Mouse (Mus musculus): ENCODE results near the gene Vegfa. TPM values are rescaled to one million over a fixed set of nuclear protein-coding genes. Genes with fewer than 3 reads are reported as not detected.
"Not testable (repeated sequence)": the region's sequence is repeated elsewhere in the genome, so short reads cannot be mapped to it uniquely, and the experiment has no call there.

The Vegfa gene
- polyA plus RNA-seq, 2 experiments from 2014 or later, result not detected

GRCm38 (mm10) chr17:45994281-45994817 lies 37.8 kb downstream of the Vegfa start:
- ATAC-seq, result no peak

GRCm38 (mm10) chr17:45986915-45987314 lies 45.3 kb downstream of the Vegfa start:
- no peak for ATAC-seq

- no peak for ATAC-seq
Measured at GRCm38 (mm10) chr17:45986374-45986773, 45.8 kb downstream of the Vegfa start.

DNA sequence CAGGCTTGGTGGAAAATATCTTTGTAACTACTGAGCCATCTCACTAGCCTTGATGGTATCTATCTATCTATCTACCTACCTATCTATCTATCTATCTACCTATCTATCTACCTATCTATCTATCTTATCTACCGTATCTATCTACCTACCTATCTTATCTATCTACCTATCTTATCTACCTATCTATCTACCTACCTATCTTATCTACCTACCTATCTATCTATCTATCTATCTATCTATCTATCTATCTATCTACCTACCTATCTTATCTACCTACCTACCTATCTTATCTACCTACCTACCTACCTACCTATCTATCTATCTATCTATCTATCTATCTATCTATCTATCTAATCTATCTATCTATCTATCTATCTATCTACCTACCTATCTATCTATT lies 49.0 kb downstream of the Vegfa start:
- ATAC-seq, result not testable (repeated sequence)

- ATAC-seq, result no peak
Measured at GRCm38 (mm10) chr17:45981841-45982240, 50.3 kb downstream of the Vegfa start.

DNA sequence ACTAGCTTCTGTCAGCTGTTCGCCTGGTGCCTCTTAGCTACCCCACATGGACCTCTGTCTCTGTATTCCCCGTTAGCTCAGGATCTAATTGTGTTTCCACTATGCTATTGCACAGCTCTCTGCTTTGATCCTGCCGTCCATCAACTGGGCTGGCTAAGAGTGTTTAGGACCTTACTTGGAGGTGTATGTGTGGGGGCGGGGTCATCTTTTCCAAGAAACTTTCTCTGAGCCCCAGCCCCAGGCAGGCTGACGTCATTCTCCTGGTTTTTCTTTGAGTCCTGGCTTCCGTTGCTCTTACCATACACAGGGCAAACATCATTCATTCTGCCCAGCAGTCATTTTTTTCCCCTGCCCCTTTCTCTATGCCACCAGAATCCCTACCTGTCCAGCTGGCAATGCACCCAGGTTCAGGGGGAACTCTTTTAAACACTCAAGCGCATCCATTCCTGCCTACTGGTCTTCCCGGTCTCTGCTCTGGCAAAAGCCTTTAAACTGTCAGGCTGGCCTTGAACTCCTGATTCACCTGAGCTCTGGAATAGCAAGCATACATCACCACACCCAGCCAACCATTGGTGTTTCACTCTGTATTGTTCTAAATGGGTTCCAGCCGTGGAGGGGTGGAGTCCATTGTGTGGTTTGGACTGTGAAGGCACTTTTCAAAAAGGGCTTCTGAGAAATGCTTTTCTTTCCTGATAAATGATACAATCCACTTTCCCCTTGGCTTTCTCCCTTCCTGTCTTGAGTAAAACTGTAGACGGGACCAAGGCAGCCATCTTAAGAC lies 53.0 kb downstream of the Vegfa start:
- ATAC-seq, result no peak

DNA sequence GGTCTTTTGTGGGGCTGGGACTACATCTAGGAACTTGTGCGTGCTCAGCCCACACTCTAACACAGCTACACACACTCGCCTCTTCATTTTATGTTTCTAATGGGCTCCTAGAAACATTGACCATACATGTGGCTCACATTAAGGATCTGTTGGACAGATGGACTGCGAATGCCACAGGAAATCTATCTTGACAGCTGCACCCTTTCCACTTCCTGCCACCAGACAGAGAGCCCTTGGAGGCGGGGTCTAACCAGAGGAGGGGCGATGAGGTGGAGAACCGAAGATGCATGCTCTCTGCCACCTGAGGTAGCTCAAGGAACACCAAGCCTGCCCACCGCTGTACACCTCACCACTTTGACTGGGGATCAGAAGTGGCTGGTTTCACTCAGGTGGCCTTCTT lies 57.7 kb downstream of the Vegfa start:
- no peak for ATAC-seq

DNA sequence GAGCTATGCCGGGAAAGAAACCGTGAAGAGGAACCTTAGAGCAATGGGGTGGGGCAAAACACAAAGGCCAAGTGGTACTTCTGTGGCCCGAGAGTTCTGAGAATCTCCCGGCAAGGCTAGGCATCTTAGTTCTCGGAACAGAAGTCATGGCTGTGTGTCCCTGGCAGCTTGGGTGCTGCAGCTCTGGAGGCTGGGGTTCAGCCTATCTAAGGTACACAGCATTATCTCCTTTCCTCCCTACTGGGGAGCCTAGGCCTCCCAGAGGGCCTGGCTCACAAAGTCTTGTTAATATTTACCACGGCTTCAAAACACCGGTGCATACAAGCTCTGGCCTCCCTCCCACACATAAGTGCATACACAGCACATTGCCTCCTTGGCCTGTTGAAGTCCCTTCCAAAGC lies 59.0 kb downstream of the Vegfa start:
- no peak for ATAC-seq

- ATAC-seq, result no peak
Measured at GRCm38 (mm10) chr17:45972405-45972804, 59.8 kb downstream of the Vegfa start.

GRCm38 (mm10) chr17:45971800-45972199 lies 60.4 kb downstream of the Vegfa start:
- no peak for ATAC-seq

- ATAC-seq, result no peak
Measured at GRCm38 (mm10) chr17:45970741-45971550, 61.2 kb downstream of the Vegfa start.

DNA sequence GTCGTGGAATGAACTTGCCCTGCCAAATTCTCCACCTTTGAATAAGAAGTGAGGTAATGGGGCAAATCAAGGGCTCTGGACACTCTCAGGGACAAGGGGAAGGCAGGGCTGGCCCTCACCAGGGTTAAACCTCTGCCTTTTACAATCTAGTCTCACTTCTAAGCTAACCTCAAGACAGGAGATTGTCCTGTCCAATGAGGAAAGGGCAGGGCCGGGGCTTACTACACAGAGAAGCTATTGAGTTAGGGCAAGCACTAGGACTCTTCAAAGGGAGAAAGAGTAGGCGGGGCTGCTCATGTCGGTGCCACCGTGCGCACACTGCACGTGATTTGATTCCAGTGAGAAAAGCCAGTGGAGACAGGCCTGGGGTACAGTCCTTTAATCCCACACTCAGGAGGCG lies 62.6 kb downstream of the Vegfa start:
- no peak for ATAC-seq

GRCm38 (mm10) chr17:45968341-45968740 lies 63.8 kb downstream of the Vegfa start:
- ATAC-seq, result no peak

Other genes with a start within 250 kb of the Vegfa start
- 100 to 1,000 TPM; 112 to 139 TPM for gene Mrps18a, start 78.6 kb upstream of the Vegfa start, polyA plus RNA-seq (2017; shearing (Covaris generic))
- 1 to 10 TPM; 2.1 to 2.7 TPM for gene Rsph9, start 111.8 kb upstream of the Vegfa start, polyA plus RNA-seq (2017; shearing (Covaris generic))
- 10 to 100 TPM; 58.5 to 68.1 TPM for gene Mad2l1bp, start 121.2 kb upstream of the Vegfa start, polyA plus RNA-seq (2017; shearing (Covaris generic))
- 10 to 100 TPM; 56.9 to 90.1 TPM for gene Gtpbp2, start 128.7 kb upstream of the Vegfa start, polyA plus RNA-seq (2017; shearing (Covaris generic))
- gene Polh, start 170.3 kb upstream of the Vegfa start, polyA plus RNA-seq (2017; shearing (Covaris generic)), result 1 to 10 TPM; 7.1 to 8.2 TPM
- gene Xpo5, start 170.4 kb upstream of the Vegfa start, polyA plus RNA-seq (2017; shearing (Covaris generic)), result 10 to 100 TPM; 27.5 to 37.7 TPM
- gene Polr1c, start 215.7 kb upstream of the Vegfa start, polyA plus RNA-seq (2017; shearing (Covaris generic)), result 100 to 1,000 TPM; 110 to 117 TPM
- gene Yipf3, start 215.7 kb upstream of the Vegfa start, polyA plus RNA-seq (2017; shearing (Covaris generic)), result 10 to 100 TPM; 43.4 to 51.9 TPM
- gene Lrrc73, start 221.2 kb upstream of the Vegfa start, polyA plus RNA-seq (2017; shearing (Covaris generic)), result under 1 TPM in 1 of 2 experiments, not detected in 1; 0.30 TPM